Mouse (Mus musculus): ENCODE data around the gene Aldh18a1. TPM values are rescaled to one million over a fixed set of nuclear protein-coding genes. Genes with fewer than 3 reads are reported as not detected.
"Not testable (repeated sequence)": the region's sequence is repeated elsewhere in the genome, so short reads cannot be mapped to it uniquely, and the experiment has no call there.

Aldh18a1 gene
- total RNA-seq (2017): 35.6 and 39.1 TPM in 2 replicates

GRCm38 (mm10) chr19:40588293-40588654 is at the start of gene Aldh18a1:
Aldh18a1 (minus strand) TSS chr19:40588463.
- peak; percentile 78 to 90 for ATAC-seq (replicated peaks in 1 of 2; ENCODE audit: insufficient read depth in 1 of 2, low FRiP score in 2 of 2, low TSS enrichment in 1 of 2, low read depth in 1 of 2, poor library complexity in 2 of 2, severe bottlenecking in 2 of 2)

GRCm38 (mm10) chr19:40637601-40638000 is 49.3 kb upstream of the Aldh18a1 start:
- peak in 1 of 2 experiments; percentile 52; a peak in 1 of 4 replicates for ATAC-seq (replicated peaks in 1 of 2; ENCODE audit: insufficient read depth in 1 of 2, low FRiP score in 2 of 2, low TSS enrichment in 1 of 2, low read depth in 1 of 2, poor library complexity in 2 of 2, severe bottlenecking in 2 of 2)

- no peak for ATAC-seq (replicated peaks in 1 of 2; ENCODE audit: insufficient read depth in 1 of 2, low FRiP score in 2 of 2, low TSS enrichment in 1 of 2, low read depth in 1 of 2, poor library complexity in 2 of 2, severe bottlenecking in 2 of 2)
These were observed 48.8 kb upstream of the Aldh18a1 start for GRCm38 (mm10) chr19:40637091-40637490.

- no peak for ATAC-seq (replicated peaks in 1 of 2; ENCODE audit: insufficient read depth in 1 of 2, low FRiP score in 2 of 2, low TSS enrichment in 1 of 2, low read depth in 1 of 2, poor library complexity in 2 of 2, severe bottlenecking in 2 of 2)
These were observed 44.9 kb upstream of the Aldh18a1 start for GRCm38 (mm10) chr19:40633144-40633543.

- no peak for ATAC-seq (replicated peaks in 1 of 2; ENCODE audit: insufficient read depth in 1 of 2, low FRiP score in 2 of 2, low TSS enrichment in 1 of 2, low read depth in 1 of 2, poor library complexity in 2 of 2, severe bottlenecking in 2 of 2)
These were observed 44.4 kb upstream of the Aldh18a1 start for GRCm38 (mm10) chr19:40632668-40633067.

- no peak for ATAC-seq (replicated peaks in 1 of 2; ENCODE audit: insufficient read depth in 1 of 2, low FRiP score in 2 of 2, low TSS enrichment in 1 of 2, low read depth in 1 of 2, poor library complexity in 2 of 2, severe bottlenecking in 2 of 2)
These were observed 43.9 kb upstream of the Aldh18a1 start for GRCm38 (mm10) chr19:40632193-40632592.

- ATAC-seq (replicated peaks in 1 of 2; ENCODE audit: insufficient read depth in 1 of 2, low FRiP score in 2 of 2, low TSS enrichment in 1 of 2, low read depth in 1 of 2, poor library complexity in 2 of 2, severe bottlenecking in 2 of 2): peak; percentile 19 to 37; a peak in 1 of 4 replicates
These were observed 42.3 kb upstream of the Aldh18a1 start for GRCm38 (mm10) chr19:40630606-40631005.

- ATAC-seq (replicated peaks in 1 of 2; ENCODE audit: insufficient read depth in 1 of 2, low FRiP score in 2 of 2, low TSS enrichment in 1 of 2, low read depth in 1 of 2, poor library complexity in 2 of 2, severe bottlenecking in 2 of 2): peak; percentile 43 to 59; a peak in 2 of 4 replicates
These were observed 41.8 kb upstream of the Aldh18a1 start for GRCm38 (mm10) chr19:40630096-40630495.

GRCm38 (mm10) chr19:40628950-40629349 is 40.7 kb upstream of the Aldh18a1 start:
- ATAC-seq (replicated peaks in 1 of 2; ENCODE audit: insufficient read depth in 1 of 2, low FRiP score in 2 of 2, low TSS enrichment in 1 of 2, low read depth in 1 of 2, poor library complexity in 2 of 2, severe bottlenecking in 2 of 2): peak; percentile 65 to 68; a peak in 2 of 4 replicates

GRCm38 (mm10) chr19:40625935-40626334 is 37.7 kb upstream of the Aldh18a1 start:
- ATAC-seq (replicated peaks in 1 of 2; ENCODE audit: insufficient read depth in 1 of 2, low FRiP score in 2 of 2, low TSS enrichment in 1 of 2, low read depth in 1 of 2, poor library complexity in 2 of 2, severe bottlenecking in 2 of 2): no peak

GRCm38 (mm10) chr19:40621616-40622015 is 33.4 kb upstream of the Aldh18a1 start:
- ATAC-seq (replicated peaks in 1 of 2; ENCODE audit: insufficient read depth in 1 of 2, low FRiP score in 2 of 2, low TSS enrichment in 1 of 2, low read depth in 1 of 2, poor library complexity in 2 of 2, severe bottlenecking in 2 of 2): not testable (repeated sequence)

GRCm38 (mm10) chr19:40616021-40616420 is 27.8 kb upstream of the Aldh18a1 start:
- no peak for ATAC-seq (replicated peaks in 1 of 2; ENCODE audit: insufficient read depth in 1 of 2, low FRiP score in 2 of 2, low TSS enrichment in 1 of 2, low read depth in 1 of 2, poor library complexity in 2 of 2, severe bottlenecking in 2 of 2)

GRCm38 (mm10) chr19:40614811-40615210 is 26.5 kb upstream of the Aldh18a1 start:
- ATAC-seq (replicated peaks in 1 of 2; ENCODE audit: insufficient read depth in 1 of 2, low FRiP score in 2 of 2, low TSS enrichment in 1 of 2, low read depth in 1 of 2, poor library complexity in 2 of 2, severe bottlenecking in 2 of 2): no peak

- peak; percentile 100 for ATAC-seq (replicated peaks in 1 of 2; ENCODE audit: insufficient read depth in 1 of 2, low FRiP score in 2 of 2, low TSS enrichment in 1 of 2, low read depth in 1 of 2, poor library complexity in 2 of 2, severe bottlenecking in 2 of 2)
These were observed 23.7 kb upstream of the Aldh18a1 start, which contains the start of the genes Tctn3 and Entpd1 for GRCm38 (mm10) chr19:40611830-40612506. Tctn3 (minus strand) TSS chr19:40612233. Entpd1 (plus strand) TSS chr19:40612366.

GRCm38 (mm10) chr19:40607676-40608075 is 19.4 kb upstream of the Aldh18a1 start:
- no peak for ATAC-seq (replicated peaks in 1 of 2; ENCODE audit: insufficient read depth in 1 of 2, low FRiP score in 2 of 2, low TSS enrichment in 1 of 2, low read depth in 1 of 2, poor library complexity in 2 of 2, severe bottlenecking in 2 of 2)

- ATAC-seq (replicated peaks in 1 of 2; ENCODE audit: insufficient read depth in 1 of 2, low FRiP score in 2 of 2, low TSS enrichment in 1 of 2, low read depth in 1 of 2, poor library complexity in 2 of 2, severe bottlenecking in 2 of 2): no peak
These were observed 16.9 kb upstream of the Aldh18a1 start for GRCm38 (mm10) chr19:40605189-40605588.

- no peak for ATAC-seq (replicated peaks in 1 of 2; ENCODE audit: insufficient read depth in 1 of 2, low FRiP score in 2 of 2, low TSS enrichment in 1 of 2, low read depth in 1 of 2, poor library complexity in 2 of 2, severe bottlenecking in 2 of 2)
These were observed 13.6 kb upstream of the Aldh18a1 start for GRCm38 (mm10) chr19:40601870-40602269.

GRCm38 (mm10) chr19:40600846-40601245 is 12.6 kb upstream of the Aldh18a1 start:
- not testable (repeated sequence) for ATAC-seq (replicated peaks in 1 of 2; ENCODE audit: insufficient read depth in 1 of 2, low FRiP score in 2 of 2, low TSS enrichment in 1 of 2, low read depth in 1 of 2, poor library complexity in 2 of 2, severe bottlenecking in 2 of 2)

GRCm38 (mm10) chr19:40595831-40596230 is 7.6 kb upstream of the Aldh18a1 start:
- no peak for ATAC-seq (replicated peaks in 1 of 2; ENCODE audit: insufficient read depth in 1 of 2, low FRiP score in 2 of 2, low TSS enrichment in 1 of 2, low read depth in 1 of 2, poor library complexity in 2 of 2, severe bottlenecking in 2 of 2)
